In genomic region chr9:50497536-50497935, GRCm38 (mm10) we compare ENCODE assay signal across 23 mouse cellular contexts. TPM values are rescaled to one million over a fixed set of nuclear protein-coding genes. Genes with fewer than 3 reads are reported as not detected.
"Had no signal": no experiment of that assay in that cellular context is flagged by ENCODE, and none has a peak within 500 bp of the region (broad histone marks: within the 10 kb centered on the region; RNA-seq: fewer than 3 reads in every experiment).

No protein-coding gene starts in this region.

- H3K27ac ChIP-seq: limb, embryonic 12.5 days; limb, embryonic 15.5 days; liver, embryonic 14.5 days; midbrain, embryonic 10.5 days; midbrain, embryonic 13.5 days; stomach, postnatal 0 days had no signal

- H3K36me3 ChIP-seq: limb, embryonic 12.5 days; limb, embryonic 15.5 days; midbrain, embryonic 10.5 days; midbrain, embryonic 13.5 days had no signal

- H3K9ac ChIP-seq: limb, embryonic 12.5 days; limb, embryonic 15.5 days; liver, embryonic 14.5 days; liver, postnatal 0 days; lung, embryonic 14.5 days; midbrain, embryonic 13.5 days had no signal

- H3K27me3 ChIP-seq: limb, embryonic 12.5 days; limb, embryonic 15.5 days; midbrain, embryonic 13.5 days had no signal

- H3K9me3 ChIP-seq: limb, embryonic 12.5 days; limb, embryonic 15.5 days; megakaryocyte, embryonic 14.5 days; midbrain, embryonic 10.5 days; midbrain, embryonic 13.5 days had no signal

- H3K4me2 ChIP-seq: limb, embryonic 12.5 days; limb, embryonic 15.5 days; liver, embryonic 11.5 days; lung, embryonic 14.5 days; midbrain, embryonic 13.5 days had no signal

- ATAC-seq: liver, postnatal 0 days; lung, postnatal 0 days; midbrain, embryonic 13.5 days; midbrain, embryonic 16.5 days had no signal

- H3K4me3 ChIP-seq: limb, embryonic 12.5 days; limb, embryonic 15.5 days; megakaryocyte, embryonic 14.5 days; midbrain, embryonic 10.5 days; midbrain, embryonic 13.5 days had no signal

- DNase-seq: kidney, postnatal 14 days; kidney, postnatal 4 days; left cerebral cortex, postnatal 4 days; liver, postnatal 0 days; lung, embryonic 14.5 days; lung, postnatal 36 days; right cerebral cortex, postnatal 4 days; thymus, adult 2 months; thymus, postnatal 14 days; thymus, postnatal 4 days had no signal

RNA-seq across cellular contexts. Expression of gene Plet1, which starts 3.2 kb away (rescaled TPM):
- total RNA-seq: left cerebral cortex, adult 8-10 months; left cerebral cortex, postnatal 14 days; left cerebral cortex, postnatal 4 days; monocyte, adult 5-6 weeks had no signal
